Mouse (Mus musculus) limb, embryonic 12.5 days (tissue): ENCODE results near the gene St8sia1. TPM values are rescaled to one million over a fixed set of nuclear protein-coding genes. Genes with fewer than 3 reads are reported as not detected.

Experiments used
- ATAC-seq: fragments of 200-750 bp; cut with Nextera tagmentation; 2 replicates; pipeline ENCODE4 v1.8.0; 2017; ENCODE audit warnings: low read depth, moderate TSS enrichment; ENCODE audit not compliant: insufficient number of reproducible peaks, insufficient read depth, low FRiP score, low TSS enrichment
- H3K27ac ChIP-seq: fragments of 300-500 bp; sonication (generic); 2 replicates; pipeline ENCODE4 v1.5.1; 2016; ENCODE audit warnings: mild to moderate bottlenecking, moderate library complexity
- H3K27me3 ChIP-seq: fragments of 300-500 bp; sonication (generic); 2 replicates; pipeline ENCODE4 v1.6.1; 2016; ENCODE audit warnings: mild to moderate bottlenecking, moderate library complexity
- H3K36me3 ChIP-seq: fragments of 300-500 bp; sonication (generic); 2 replicates; pipeline ENCODE4 v1.6.1; 2016; ENCODE audit warnings: mild to moderate bottlenecking, moderate library complexity
- H3K4me1 ChIP-seq: fragments of 300-500 bp; sonication (generic); replicated peaks from 2 replicates; pipeline ENCODE4 v1.6.1; 2016
- H3K4me2 ChIP-seq: fragments of 300-500 bp; sonication (generic); 2 replicates; pipeline ENCODE4 v1.6.1; 2016; ENCODE audit warnings: mild to moderate bottlenecking, moderate library complexity
- H3K4me3 ChIP-seq: fragments of 300-500 bp; sonication (generic); replicated peaks from 2 replicates; pipeline ENCODE4 v1.5.1; 2016; ENCODE audit warnings: mild to moderate bottlenecking
- H3K9ac ChIP-seq: fragments of 300-500 bp; sonication (generic); replicated peaks from 2 replicates; pipeline ENCODE4 v1.6.1; 2016; ENCODE audit warnings: mild to moderate bottlenecking, moderate library complexity
- H3K9me3 ChIP-seq: fragments of 300-500 bp; sonication (generic); 2 replicates; pipeline ENCODE4 v1.6.1; 2016; ENCODE audit warnings: mild to moderate bottlenecking, moderate library complexity
- WGBS: fragments of 180-500 bp; shearing (Covaris S2); methylation state at CpG from one replicate; pipeline ENCODE4 v1.1.7; 2016; 5-methylcytosine and 5-hydroxymethylcytosine counted together
- polyA plus RNA-seq: library from polyadenylated mRNA; unstranded; fragments of >200 nt; fragmentation: Nextera tagmentation; extraction: Ambion mirVana; gene quantifications from 2 replicates; pipeline ENCODE4 v1.2.1, GENCODE M21; 2016

The St8sia1 gene
- polyA plus RNA-seq, 1 experiment from 2014 or later = 1.5 TPM

DNA sequence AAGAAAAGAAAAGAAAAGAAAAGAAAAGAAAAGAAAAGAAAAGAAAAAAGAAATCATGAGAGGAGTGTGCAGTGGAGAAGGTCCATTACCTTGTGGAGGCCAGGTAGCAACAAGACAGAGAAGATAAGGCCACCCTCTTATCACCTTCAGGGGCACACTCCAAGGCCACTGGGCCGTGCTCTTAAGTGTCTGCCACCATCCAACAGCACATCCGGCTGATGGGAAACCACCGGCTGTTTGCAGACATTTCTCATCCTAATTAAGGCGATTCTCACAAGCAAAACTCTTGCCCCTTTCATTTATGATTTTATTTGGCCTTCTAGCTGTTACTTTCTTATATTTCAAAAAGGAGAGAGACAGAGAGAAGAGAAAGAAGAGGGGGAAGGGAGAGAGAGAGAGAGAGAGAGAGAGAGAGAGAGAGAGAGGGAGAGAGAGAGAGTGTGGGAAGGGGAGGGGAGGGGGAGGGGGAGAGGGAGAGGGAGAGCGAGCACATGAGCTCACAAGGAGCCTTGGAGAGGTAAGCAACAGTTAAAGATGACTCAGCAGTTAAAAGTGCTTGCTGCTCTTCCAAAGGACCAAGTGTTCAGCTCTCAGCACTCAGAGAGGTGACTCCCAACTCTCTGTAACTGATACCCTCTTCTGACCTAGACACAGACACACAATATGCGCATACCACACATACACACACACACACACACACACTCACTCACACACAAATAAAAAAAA is 154.7 kb downstream of the St8sia1 start:
- no peak for ATAC-seq
- whole genome bisulfite sequencing = 36% methylated on average over 6 of the region's 6 CpGs

DNA sequence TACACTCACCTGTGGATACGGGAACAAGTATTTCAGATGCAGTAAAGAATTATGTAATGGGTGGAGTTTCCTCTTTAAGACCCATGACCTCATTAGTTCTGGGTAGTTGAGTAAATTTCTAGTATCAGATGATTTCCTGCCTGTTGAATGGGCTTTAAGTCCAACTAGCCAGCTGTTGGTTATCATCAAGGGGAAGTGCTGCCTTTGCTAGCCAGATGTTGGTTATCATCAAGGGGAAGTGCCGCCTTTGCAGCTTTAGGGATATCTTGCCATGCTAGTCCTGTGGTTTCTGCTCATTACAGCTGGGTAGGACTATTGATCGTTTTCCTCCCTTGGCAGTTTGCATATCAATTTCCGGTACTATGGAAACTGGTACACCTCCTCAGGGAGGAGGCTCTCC is 157.9 kb downstream of the St8sia1 start:
- Histone ChIP-seq H3K9me3 (no peaks in the 10 kb centered on the region), H3K4me2 (no peak overlapping the region), H3K36me3 (no peaks in the 10 kb centered on the region), H3K27ac (no peak overlapping the region), H3K4me3 (no peak overlapping the region), H3K4me1 (peaks cover 11% of the 10 kb centered on the region; the same call in 1 of the 2 replicates), H3K27me3 (no peaks in the 10 kb centered on the region), H3K9ac (no peak overlapping the region)
- WGBS = 83% methylated on average over 4 of the region's 4 CpGs
- no peak for ATAC-seq

More for the DNA sequence above, 154.7 kb downstream of the St8sia1 start:
- Histone ChIP-seq H3K4me1 (no peaks in the 10 kb centered on the region), H3K9me3 (no peaks in the 10 kb centered on the region), H3K4me2 (no peak overlapping the region), H3K27me3 (no peaks in the 10 kb centered on the region), H3K4me3 (no peak overlapping the region), H3K36me3 (no peaks in the 10 kb centered on the region), H3K27ac (no peak overlapping the region), H3K9ac (no peak overlapping the region)

DNA sequence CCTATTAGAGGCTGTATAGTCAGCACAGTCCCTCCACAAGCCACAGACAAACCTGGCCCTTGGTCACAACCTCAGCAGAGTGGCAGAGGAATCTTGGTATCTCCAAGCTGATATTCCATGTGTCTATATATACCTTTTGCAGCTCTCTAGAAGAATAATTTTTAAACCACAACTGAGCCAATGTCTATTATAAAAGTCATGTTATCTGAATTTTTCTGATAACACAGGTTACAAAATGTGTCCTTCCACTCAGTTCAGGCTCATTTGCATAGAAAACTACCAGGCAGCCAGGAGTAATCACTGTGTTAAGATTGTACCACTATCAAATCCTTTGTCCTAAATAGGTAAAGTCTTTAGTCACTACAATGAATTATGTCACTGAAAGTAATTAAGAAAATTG is 159.8 kb downstream of the St8sia1 start, which contains the start of gene Sult6b2:
TSS of gene Sult6b2 (minus strand) at position 101 of the 400 bp plus-strand sequence.
- no peak for ATAC-seq
- H3K9me3 ChIP-seq = no peaks in the 10 kb centered on the region
- H3K4me1 ChIP-seq = peaks cover 11% of the 10 kb centered on the region; the same call in 1 of the 2 replicates

DNA sequence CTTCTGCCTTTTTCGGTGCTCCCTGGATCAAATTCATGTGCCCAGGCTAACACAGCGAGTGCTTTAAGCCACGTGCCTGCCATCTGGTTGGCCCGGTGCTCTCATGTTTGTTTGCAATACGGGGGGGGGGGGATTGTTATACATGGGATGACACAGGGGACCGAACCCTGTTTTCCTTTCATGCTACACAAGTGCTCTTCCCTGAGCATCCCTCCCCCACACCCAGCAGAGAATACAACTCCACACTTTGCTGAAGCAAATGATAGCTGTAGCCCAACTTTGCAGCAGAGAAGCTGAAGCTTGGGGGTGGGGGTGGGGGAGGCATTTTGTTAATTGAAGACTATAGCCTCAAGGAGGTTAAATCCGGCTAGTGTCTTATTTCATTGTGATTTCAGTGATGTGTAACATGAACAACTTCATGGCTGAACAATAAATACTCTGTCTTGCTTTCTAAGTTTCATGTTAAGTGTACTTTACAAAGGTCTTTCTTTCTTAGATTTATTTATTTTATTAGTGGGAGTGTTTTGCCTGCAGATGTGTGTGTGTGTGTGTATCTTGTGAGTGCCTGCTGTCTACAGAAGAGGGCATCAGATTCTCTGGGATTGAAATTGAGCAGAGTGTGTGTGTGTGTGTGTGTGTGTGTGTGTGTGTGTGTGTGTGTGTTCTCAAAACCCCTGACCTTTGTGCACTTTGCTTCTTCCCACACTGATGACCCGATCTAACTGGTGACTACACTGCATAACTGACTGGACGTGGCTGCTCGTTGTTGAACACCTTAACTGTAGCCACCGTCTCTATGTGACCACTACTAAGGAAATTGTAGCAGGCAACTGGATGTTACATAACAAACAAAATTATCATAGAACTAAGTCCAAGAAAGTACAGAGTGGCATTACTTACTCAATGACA is 161.4 kb downstream of the St8sia1 start:
- H3K36me3 ChIP-seq = no peaks in the 10 kb centered on the region
- H3K4me3 ChIP-seq = no peak overlapping the region
- H3K27me3 ChIP-seq = no peaks in the 10 kb centered on the region
- 49% methylated on average over 11 of the region's 11 CpGs for WGBS
- no peak overlapping the region for H3K27ac ChIP-seq
- H3K4me2 ChIP-seq = no peak overlapping the region
- H3K9ac ChIP-seq = no peak overlapping the region
- no peaks in the 10 kb centered on the region for H3K9me3 ChIP-seq
- H3K4me1 ChIP-seq = peaks cover 11% of the 10 kb centered on the region; the same call in 1 of the 2 replicates
- ATAC-seq = no peak

More for the DNA sequence above, 159.8 kb downstream of the St8sia1 start, which contains the start of gene Sult6b2:
- no peak within 1 kb of the TSS for H3K9ac ChIP-seq
- no peaks in the 10 kb centered on the region for H3K27me3 ChIP-seq
- H3K4me2 ChIP-seq = no peak within 1 kb of the TSS
- no peak within 1 kb of the TSS for H3K4me3 ChIP-seq
- H3K36me3 ChIP-seq = no peaks in the 10 kb centered on the region
- H3K27ac ChIP-seq = no peak within 1 kb of the TSS

DNA sequence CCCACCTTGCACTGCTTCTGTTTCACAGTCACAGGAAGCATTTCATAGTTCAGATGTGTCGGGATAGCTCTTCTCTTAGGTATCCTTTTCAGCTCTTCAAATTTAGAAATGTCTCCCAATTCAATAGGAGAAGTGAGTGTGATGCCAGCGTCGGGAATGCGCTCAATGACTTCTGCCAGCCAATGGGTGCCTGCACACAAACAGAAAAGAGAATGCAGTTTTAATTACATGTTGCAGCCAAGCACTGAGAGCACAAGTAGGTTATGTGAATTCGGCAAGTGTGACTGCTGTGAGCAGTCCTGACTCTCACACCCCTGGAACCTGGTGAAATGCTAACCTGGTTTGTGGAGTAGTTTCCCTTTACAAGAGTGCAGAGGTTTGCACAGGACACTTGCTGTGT is 162.6 kb downstream of the St8sia1 start:
- H3K9me3 ChIP-seq = no peaks in the 10 kb centered on the region
- no peak overlapping the region for H3K27ac ChIP-seq
- no peak overlapping the region for H3K4me3 ChIP-seq
- no peak overlapping the region for H3K4me2 ChIP-seq
- ATAC-seq = no peak
- 80% methylated on average over 5 of the region's 5 CpGs for WGBS
- H3K36me3 ChIP-seq = no peaks in the 10 kb centered on the region
- peaks cover 11% of the 10 kb centered on the region; the same call in 1 of the 2 replicates for H3K4me1 ChIP-seq
- no peak overlapping the region for H3K9ac ChIP-seq
- H3K27me3 ChIP-seq = no peaks in the 10 kb centered on the region

DNA sequence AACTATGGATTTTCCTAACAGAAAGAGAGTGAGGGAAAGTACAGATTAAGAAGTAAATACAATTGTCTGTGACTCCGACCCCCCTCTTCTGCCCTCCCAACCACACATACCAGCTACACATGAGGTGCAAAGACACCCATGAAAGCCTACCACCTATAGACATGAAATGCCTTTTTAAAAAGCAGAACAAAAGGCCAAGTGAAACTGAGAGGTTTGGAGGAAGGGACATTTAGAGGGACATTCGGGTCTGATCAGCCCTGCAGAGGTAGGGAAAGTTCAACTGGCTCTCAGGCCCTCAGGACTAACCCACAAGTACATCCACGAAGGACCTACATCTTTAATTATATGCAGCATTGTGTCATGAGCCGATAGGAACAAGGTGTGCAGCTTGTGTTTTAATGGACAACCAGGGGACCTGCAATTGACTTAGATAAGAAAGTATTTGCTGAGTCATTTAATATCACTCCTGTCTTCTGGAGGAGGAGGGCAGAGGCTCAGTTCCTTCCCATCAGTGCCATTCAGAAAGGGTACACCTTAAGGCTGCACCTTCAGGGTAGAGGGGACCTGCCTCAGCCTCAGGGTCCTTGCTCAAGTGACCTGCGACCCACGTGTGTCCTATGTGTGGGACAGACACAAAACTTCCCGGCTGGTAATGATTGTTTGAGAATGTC is 164.4 kb downstream of the St8sia1 start:
- H3K27me3 ChIP-seq = no peaks in the 10 kb centered on the region
- H3K9me3 ChIP-seq = no peaks in the 10 kb centered on the region
- H3K9ac ChIP-seq = no peak overlapping the region
- H3K4me3 ChIP-seq = no peak overlapping the region
- 80% methylated on average over 7 of the region's 7 CpGs for WGBS
- H3K36me3 ChIP-seq = no peaks in the 10 kb centered on the region
- H3K4me2 ChIP-seq = no peak overlapping the region
- peaks cover 11% of the 10 kb centered on the region; the same call in 1 of the 2 replicates for H3K4me1 ChIP-seq
- H3K27ac ChIP-seq = no peak overlapping the region
- ATAC-seq = no peak

DNA sequence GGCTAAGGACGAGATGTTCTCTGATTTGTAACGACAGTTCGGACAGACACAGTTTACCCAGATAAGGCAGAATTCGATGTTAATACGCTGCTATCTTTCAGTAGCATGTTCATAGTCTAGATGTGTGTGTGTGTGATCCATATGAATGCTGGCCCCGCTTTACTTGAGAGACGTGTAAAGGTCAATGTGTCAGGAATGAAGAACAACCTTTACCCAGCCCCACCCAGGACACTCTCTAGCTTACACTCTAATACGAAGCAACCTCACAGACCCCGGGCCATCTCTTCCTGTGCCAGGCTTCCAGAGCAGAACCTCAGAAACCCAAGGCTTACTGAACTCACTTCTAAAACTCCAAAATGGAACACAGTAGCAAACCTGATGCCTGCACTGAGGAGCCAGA is 165.4 kb downstream of the St8sia1 start:
- H3K9me3 ChIP-seq = no peaks in the 10 kb centered on the region
- H3K36me3 ChIP-seq = no peaks in the 10 kb centered on the region
- no peak overlapping the region for H3K4me2 ChIP-seq
- no peak for ATAC-seq
- no peak overlapping the region for H3K27ac ChIP-seq
- H3K4me1 ChIP-seq = peaks cover 11% of the 10 kb centered on the region; the same call in 1 of the 2 replicates
- no peak overlapping the region for H3K9ac ChIP-seq
- no peak overlapping the region for H3K4me3 ChIP-seq
- H3K27me3 ChIP-seq = no peaks in the 10 kb centered on the region
- WGBS = 87% methylated on average over 9 of the region's 9 CpGs

DNA sequence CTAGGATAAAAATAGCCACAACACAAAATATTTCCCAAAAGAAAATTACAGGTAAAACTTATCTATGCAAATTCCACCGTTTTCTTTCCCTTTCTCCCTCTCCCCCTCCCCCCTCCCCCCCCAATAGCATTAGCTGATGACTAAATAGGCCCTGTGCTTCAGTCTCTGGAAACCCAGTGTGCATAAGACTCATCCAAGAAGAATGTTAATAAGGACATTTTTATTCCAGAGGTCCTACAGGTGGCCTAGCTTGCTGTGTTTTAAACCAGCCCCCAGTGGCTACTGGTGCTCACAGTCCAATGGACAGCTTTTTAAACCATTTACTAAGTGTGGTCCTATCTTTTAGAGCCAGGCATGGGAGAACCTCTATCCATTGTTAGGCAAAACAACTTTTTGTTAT is 166.3 kb downstream of the St8sia1 start:
- no peak overlapping the region for H3K4me2 ChIP-seq
- H3K9me3 ChIP-seq = no peaks in the 10 kb centered on the region
- no peak for ATAC-seq
- peaks cover 11% of the 10 kb centered on the region; the same call in 1 of the 2 replicates for H3K4me1 ChIP-seq
- H3K27me3 ChIP-seq = no peaks in the 10 kb centered on the region
- H3K9ac ChIP-seq = no peak overlapping the region
- H3K4me3 ChIP-seq = no peak overlapping the region
- H3K36me3 ChIP-seq = no peaks in the 10 kb centered on the region
- 76% methylated on average over 1 of the region's 1 CpGs for WGBS
- H3K27ac ChIP-seq = no peak overlapping the region

DNA sequence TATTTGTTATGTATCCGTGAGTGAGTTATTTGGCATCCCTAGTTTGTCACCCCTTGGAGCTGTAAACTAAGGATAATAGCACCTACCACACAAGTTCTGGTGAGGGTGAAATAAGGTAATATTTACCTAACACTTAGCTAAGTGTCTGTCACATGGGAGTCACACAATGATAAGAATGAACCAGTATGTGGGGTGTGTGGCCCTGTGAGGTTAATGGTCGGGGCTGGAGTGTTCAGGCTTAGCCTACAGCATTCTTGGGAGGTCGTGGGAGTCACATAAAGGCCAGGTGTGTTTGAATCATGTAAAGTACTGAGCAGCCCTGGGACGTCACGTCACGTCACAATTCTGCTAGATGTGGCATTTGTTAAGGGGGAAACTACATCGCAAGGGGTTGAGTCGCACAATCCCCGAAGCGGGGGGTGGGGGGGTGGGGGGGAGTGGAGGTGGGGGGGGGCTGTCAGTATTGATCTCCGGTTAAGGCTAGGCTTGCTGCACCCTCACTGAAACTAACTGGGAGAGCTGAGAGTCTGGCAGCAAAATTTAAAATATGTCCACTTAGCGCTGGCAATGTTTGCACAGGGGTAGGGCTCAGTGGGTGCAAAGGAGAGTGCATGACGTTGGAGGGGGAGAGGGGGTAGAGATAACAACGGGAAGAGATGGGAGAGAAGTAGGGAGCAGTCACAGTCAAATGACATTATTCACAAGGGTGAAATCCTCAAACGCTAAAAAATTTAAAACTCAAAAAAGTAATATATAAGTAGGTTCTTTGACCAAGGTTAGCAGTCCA is 168.4 kb downstream of the St8sia1 start:
- Histone ChIP-seq H3K36me3 (no peaks in the 10 kb centered on the region), H3K27ac (no peak overlapping the region), H3K4me3 (no peak overlapping the region), H3K4me2 (no peak overlapping the region), H3K27me3 (no peaks in the 10 kb centered on the region), H3K4me1 (no peaks in the 10 kb centered on the region), H3K9me3 (no peaks in the 10 kb centered on the region), H3K9ac (no peak overlapping the region)
- 82% methylated on average over 15 of the region's 15 CpGs for WGBS
- no peak for ATAC-seq

DNA sequence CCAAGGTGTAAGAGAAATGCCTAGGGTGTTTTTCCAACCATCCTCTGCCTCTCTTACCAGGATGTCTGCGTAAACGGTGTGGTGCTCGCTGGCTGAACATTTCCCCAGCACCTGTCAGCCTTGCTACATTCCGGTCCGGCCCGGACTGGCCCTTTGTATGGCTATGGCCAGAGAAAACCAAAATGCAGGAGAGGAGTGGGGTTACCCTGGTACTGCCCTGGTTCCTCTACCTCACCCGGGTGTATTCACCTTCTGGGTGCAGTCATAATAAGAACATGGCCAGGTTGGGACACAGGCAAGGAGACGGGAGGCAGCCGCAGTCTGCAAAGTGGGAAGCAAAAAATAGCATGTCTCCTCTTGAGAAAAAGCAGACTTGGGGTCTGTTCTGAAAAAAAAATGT is 169.2 kb downstream of the St8sia1 start:
- Histone ChIP-seq H3K4me3 (no peak overlapping the region), H3K4me2 (no peak overlapping the region), H3K4me1 (no peaks in the 10 kb centered on the region), H3K27me3 (no peaks in the 10 kb centered on the region), H3K9me3 (no peaks in the 10 kb centered on the region), H3K27ac (no peak overlapping the region), H3K36me3 (no peaks in the 10 kb centered on the region), H3K9ac (no peak overlapping the region)
- 89% methylated on average over 9 of the region's 9 CpGs for WGBS
- ATAC-seq = no peak
